Mouse (Mus musculus) olfactory bulb, adult 2 months (tissue): Measurements from ENCODE around the gene Fblim1.

Experiments
- CTCF ChIP-seq: fragments of 200-500 bp; IDR thresholded peaks from 2 replicates; pipeline ENCODE4 v1.5.1; 2012; ENCODE audit warnings: low read depth, mild to moderate bottlenecking, low read length, moderate library complexity; ENCODE audit not compliant: insufficient read depth
- POLR2A ChIP-seq: fragments of 200-500 bp; IDR thresholded peaks from 2 replicates; pipeline ENCODE4 v1.6.1; 2012; ENCODE audit warnings: mild to moderate bottlenecking, low read depth, low read length, moderate library complexity; ENCODE audit not compliant: insufficient read depth

DNA sequence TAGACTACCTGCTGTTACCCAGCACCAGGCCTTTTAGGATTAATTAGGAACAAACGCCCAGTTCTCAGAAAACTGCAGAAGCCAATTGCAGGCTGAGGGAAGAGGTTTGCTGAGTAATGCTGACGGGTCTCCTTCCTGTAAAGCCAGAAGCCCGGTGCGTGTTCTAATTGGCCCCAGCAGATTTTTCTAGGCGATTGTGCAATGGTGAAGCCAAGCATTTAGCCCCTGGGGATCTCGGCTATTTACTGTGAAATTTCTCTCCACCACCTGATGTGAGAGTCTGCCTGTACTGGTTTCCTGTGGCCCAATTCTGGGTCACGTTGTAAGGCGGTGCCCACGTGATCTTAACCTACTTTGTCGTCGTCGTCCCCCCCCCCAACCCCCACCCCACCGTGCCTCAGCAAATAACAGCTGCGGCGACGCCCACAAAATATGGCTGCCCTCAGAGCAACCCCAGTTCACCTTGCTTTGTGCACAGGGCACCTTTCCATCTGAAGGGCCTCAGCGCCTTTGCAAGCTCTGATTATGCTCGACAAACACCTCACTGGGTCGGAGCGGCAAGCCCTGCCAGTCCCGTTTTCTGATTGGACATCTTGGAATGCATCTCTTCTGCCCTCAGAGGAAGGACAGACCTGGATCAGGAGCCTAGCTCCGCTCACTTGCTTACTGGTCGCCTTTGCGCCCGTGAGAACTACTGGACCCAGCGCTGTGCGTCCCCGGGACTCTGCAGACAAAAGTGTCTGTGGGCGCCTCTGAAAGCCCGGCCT is 46.6 kb downstream of the Fblim1 start:
- TF ChIP-seq POLR2A (0 out of 2 replicates have a peak, but pooled peaks have one; percentile 22), CTCF (no peak)
